Mouse (Mus musculus): ENCODE data around the gene Olfr504.
"Not testable (repeated sequence)": the region's sequence is repeated elsewhere in the genome, so short reads cannot be mapped to it uniquely, and the experiment has no call there.

The Olfr504 gene

DNA sequence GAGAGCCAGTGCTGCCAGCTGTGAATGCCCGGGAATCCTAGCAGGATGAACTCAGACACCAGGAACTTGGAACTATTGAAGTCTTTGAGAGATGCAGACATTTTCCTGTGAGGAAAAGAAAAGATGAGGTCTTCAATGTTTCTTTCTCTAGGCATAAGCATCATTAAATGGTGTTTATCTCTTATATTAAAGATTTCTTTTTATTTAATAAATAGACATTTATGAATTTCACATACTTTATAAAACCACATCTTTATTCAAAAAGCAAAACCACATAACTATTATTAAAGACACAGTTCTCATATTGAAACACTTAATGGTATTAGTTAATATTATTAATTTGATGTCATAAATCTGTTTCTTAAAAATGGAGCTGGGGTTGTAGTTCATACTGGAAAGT, at the start of gene Olfr504:
TSS of gene Olfr504 (minus strand) at position 101 of the 400 bp plus-strand sequence.
- no peak for DNase-seq

DNA sequence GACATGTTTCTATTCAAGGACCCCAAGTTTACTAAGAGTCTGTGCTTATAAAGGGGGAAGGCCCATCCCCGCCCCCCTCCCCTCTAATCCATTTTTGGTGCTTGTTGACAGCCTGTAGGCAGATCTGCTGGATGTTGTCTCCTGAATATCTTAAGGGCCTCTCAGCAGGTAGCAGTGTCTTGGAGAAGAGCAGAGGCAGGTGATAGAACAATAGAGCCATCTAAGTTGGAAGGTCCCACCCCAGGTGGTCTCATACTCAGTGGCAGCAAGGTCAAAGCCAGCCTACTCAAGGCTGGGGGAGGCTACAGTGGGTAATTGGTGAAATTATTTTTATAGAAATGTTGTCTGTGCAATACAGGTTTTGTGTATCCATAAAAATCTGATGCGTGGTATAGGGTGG, 48.5 kb upstream of the Olfr504 start:
- DNase-seq = no peak

DNA sequence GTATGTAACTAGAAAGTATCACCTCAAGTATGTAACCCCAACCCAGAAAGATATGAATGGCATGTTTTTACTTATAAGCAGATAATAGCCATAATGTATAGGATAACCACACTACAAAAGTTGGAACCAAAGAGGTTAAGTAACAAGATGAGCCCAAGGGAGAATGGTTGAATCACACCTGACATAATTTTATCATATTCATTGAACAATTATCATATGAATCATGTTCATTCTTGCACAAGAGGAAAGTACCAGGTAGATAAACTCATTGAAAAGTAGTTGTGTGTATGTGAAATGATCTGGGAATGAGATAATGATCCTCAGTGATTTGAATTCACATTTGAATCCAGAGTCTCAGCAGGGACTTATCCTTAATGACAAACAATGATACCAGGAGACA, 44.9 kb upstream of the Olfr504 start, which contains the start of gene Olfr506:
TSS of gene Olfr506 (plus strand) at position 301 of the 400 bp plus-strand sequence.
- DNase-seq = no peak

DNA sequence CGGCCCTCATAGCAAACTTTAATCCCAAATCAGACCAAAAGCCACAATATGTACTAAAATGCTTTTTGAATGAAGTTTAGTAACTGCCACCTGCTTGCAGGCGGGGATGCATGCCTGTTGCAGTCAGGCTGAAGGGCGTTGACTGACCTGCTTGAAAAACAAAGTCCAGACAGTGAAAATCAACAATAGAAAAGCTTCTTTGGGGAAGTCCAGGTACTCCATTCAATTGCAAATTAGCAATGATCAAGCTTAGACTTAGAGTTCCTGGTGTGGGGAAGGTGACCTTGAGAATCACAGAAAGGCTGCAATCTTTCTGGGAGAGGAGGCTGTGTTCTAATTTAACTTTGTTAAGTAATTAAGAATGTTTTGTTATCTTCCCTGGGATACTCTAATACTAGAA, 36.3 kb upstream of the Olfr504 start:
- DNase-seq = not testable (repeated sequence)

DNA sequence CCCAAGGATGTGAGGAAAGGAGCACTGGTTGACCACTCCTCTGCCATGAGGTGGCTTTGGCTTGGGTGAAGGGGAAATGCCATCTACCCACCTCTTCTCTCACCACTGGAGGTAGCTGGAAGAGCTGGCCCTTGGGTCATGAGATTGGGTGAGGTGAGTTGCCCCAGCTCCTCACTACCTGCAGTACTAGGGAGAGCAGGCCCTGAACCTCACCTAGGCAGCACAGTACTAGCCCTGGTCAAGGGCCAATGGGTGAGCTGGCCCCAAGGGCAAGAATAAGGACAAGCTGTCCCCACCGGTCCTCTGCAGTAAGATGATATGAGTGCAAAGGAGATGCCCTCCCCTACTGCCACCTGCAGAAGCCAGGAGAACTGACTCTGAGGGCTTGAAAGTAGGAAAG, 24.2 kb upstream of the Olfr504 start:
- DNase-seq = no peak

DNA sequence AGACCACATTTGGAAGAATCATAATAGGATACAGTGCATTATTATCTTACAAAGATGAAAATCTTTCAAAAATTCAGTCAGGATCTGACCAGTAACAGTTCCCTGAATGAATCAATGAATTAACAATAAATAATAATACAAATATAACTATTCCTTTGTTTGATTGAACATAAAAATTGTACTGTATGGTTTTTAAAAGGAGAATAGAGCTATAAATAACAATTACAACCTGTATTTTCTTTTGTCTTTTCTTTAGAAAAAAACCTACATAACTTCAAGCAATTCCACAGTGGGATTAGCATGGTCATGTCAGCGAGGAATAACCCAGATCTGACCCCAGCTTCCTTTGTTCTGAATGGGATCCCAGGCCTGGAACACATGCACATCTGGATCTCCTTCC, 21.4 kb downstream of the Olfr504 start, which contains the start of gene Olfr503:
TSS of gene Olfr503 (plus strand) at position 301 of the 400 bp plus-strand sequence.
- DNase-seq = not testable (repeated sequence)

DNA sequence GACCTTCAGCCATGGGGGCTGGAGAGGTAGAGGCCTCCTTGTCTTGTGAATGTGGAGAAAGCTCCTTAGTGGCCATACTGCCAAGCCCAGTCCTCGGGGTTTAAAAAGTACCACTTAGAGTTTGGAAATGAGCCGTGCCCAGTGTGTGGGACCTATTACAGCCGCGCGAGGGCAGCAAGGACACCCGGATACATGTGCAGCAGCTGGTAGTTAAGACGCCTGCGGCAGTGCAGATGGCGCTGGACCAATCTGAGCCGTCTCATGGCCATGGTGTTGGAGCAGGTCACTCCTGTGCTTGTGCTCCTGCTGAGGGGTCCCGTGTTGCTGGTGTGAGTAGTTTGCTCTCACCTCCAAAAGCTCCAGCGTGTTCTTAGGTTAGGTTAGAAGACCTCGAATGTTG, 23.2 kb downstream of the Olfr504 start:
- no peak for DNase-seq

DNA sequence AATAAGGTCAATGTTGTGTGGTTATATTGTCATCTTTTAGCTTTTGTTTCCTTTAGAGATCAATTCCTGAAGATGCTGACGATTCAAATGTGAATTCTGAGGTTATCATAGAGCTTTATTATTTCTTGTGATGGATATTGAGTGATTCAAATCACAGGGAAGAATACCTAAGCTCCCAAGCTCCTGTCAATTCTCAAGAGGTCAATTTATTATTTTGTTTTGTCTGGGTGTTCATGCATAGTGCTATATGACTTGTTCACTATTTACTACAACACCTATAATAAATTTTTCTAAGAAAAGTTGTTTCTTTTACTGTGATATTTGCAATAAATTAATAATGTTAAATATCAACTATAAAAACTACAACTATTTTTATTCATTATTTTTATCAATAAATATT, 40.6 kb downstream of the Olfr504 start, which contains the start of gene Olfr502:
TSS of gene Olfr502 (minus strand) at position 101 of the 400 bp plus-strand sequence.
- no peak for DNase-seq
